Mouse (Mus musculus): ENCODE data around the gene Mrpl33. TPM values are rescaled to one million over a fixed set of nuclear protein-coding genes. Genes with fewer than 3 reads are reported as not detected.

Gene Mrpl33
- total RNA-seq, 1 experiment from 2014 or later: 237 TPM

- ATAC-seq (replicated peaks; ENCODE audit: insufficient number of reproducible peaks, low FRiP score, low TSS enrichment, poor library complexity, severe bottlenecking): no peak
Observed at GRCm38 (mm10) chr5:31589711-31590319, 6.9 kb upstream of the Mrpl33 start.

GRCm38 (mm10) chr5:31591122-31591521 lies 5.6 kb upstream of the Mrpl33 start:
- no peak for ATAC-seq (replicated peaks; ENCODE audit: insufficient number of reproducible peaks, low FRiP score, low TSS enrichment, poor library complexity, severe bottlenecking)

GRCm38 (mm10) chr5:31595868-31596267 lies 867 bp upstream of the Mrpl33 start:
- ATAC-seq (replicated peaks; ENCODE audit: insufficient number of reproducible peaks, low FRiP score, low TSS enrichment, poor library complexity, severe bottlenecking): no peak

GRCm38 (mm10) chr5:31597430-31597944 lies 752 bp downstream of the Mrpl33 start:
- ATAC-seq (replicated peaks; ENCODE audit: insufficient number of reproducible peaks, low FRiP score, low TSS enrichment, poor library complexity, severe bottlenecking): no peak

- ATAC-seq (replicated peaks; ENCODE audit: insufficient number of reproducible peaks, low FRiP score, low TSS enrichment, poor library complexity, severe bottlenecking): no peak
Observed at GRCm38 (mm10) chr5:31598121-31598520, 1.4 kb downstream of the Mrpl33 start.

- ATAC-seq (replicated peaks; ENCODE audit: insufficient number of reproducible peaks, low FRiP score, low TSS enrichment, poor library complexity, severe bottlenecking): no peak
Observed at GRCm38 (mm10) chr5:31598579-31598978, 1.8 kb downstream of the Mrpl33 start.

GRCm38 (mm10) chr5:31599161-31599560 lies 2.4 kb downstream of the Mrpl33 start:
- no peak for ATAC-seq (replicated peaks; ENCODE audit: insufficient number of reproducible peaks, low FRiP score, low TSS enrichment, poor library complexity, severe bottlenecking)

GRCm38 (mm10) chr5:31601162-31601722 lies 4.5 kb downstream of the Mrpl33 start:
- no peak for ATAC-seq (replicated peaks; ENCODE audit: insufficient number of reproducible peaks, low FRiP score, low TSS enrichment, poor library complexity, severe bottlenecking)

- peak; percentile 97 for ATAC-seq (replicated peaks; ENCODE audit: insufficient number of reproducible peaks, low FRiP score, low TSS enrichment, poor library complexity, severe bottlenecking)
Observed at GRCm38 (mm10) chr5:31602377-31602776, 5.6 kb downstream of the Mrpl33 start.

GRCm38 (mm10) chr5:31603766-31604165 lies 7.0 kb downstream of the Mrpl33 start:
- no peak for ATAC-seq (replicated peaks; ENCODE audit: insufficient number of reproducible peaks, low FRiP score, low TSS enrichment, poor library complexity, severe bottlenecking)

- ATAC-seq (replicated peaks; ENCODE audit: insufficient number of reproducible peaks, low FRiP score, low TSS enrichment, poor library complexity, severe bottlenecking): no peak
Observed at GRCm38 (mm10) chr5:31606151-31606550, 9.4 kb downstream of the Mrpl33 start.

GRCm38 (mm10) chr5:31610376-31611086 lies 13.8 kb downstream of the Mrpl33 start:
- no peak for ATAC-seq (replicated peaks; ENCODE audit: insufficient number of reproducible peaks, low FRiP score, low TSS enrichment, poor library complexity, severe bottlenecking)

GRCm38 (mm10) chr5:31611186-31611585 lies 14.5 kb downstream of the Mrpl33 start:
- peak; percentile 32; the same call in 1 of the 2 replicates for ATAC-seq (replicated peaks; ENCODE audit: insufficient number of reproducible peaks, low FRiP score, low TSS enrichment, poor library complexity, severe bottlenecking)

- peak; percentile 82 for ATAC-seq (replicated peaks; ENCODE audit: insufficient number of reproducible peaks, low FRiP score, low TSS enrichment, poor library complexity, severe bottlenecking)
Observed at GRCm38 (mm10) chr5:31613852-31614286, 17.1 kb downstream of the Mrpl33 start.

- peak; percentile 68 for ATAC-seq (replicated peaks; ENCODE audit: insufficient number of reproducible peaks, low FRiP score, low TSS enrichment, poor library complexity, severe bottlenecking)
Observed at GRCm38 (mm10) chr5:31614339-31615025, 17.7 kb downstream of the Mrpl33 start.

GRCm38 (mm10) chr5:31620326-31620725 lies 23.6 kb downstream of the Mrpl33 start:
- no peak for ATAC-seq (replicated peaks; ENCODE audit: insufficient number of reproducible peaks, low FRiP score, low TSS enrichment, poor library complexity, severe bottlenecking)

- no peak for ATAC-seq (replicated peaks; ENCODE audit: insufficient number of reproducible peaks, low FRiP score, low TSS enrichment, poor library complexity, severe bottlenecking)
Observed at GRCm38 (mm10) chr5:31627117-31627516, 30.4 kb downstream of the Mrpl33 start.

GRCm38 (mm10) chr5:31627562-31628526 lies 31.1 kb downstream of the Mrpl33 start:
- ATAC-seq (replicated peaks; ENCODE audit: insufficient number of reproducible peaks, low FRiP score, low TSS enrichment, poor library complexity, severe bottlenecking): no peak

Measured in monocyte, adult 5-6 weeks (primary cell).